Mouse (Mus musculus) left cerebral cortex, postnatal 10 days (tissue): Measurements from ENCODE around the gene Zfp202. TPM values are rescaled to one million over a fixed set of nuclear protein-coding genes. Genes with fewer than 3 reads are reported as not detected.
"Not testable (repeated sequence)": the region's sequence is repeated elsewhere in the genome, so short reads cannot be mapped to it uniquely, and the experiment has no call there.

Experiments
- DNase-seq, 2 experiments: peaks; one replicate each; pipeline ENCODE4 v3.0.0; 2021 to 2022; ENCODE audit warnings: low spot score in 2 of 2, mixed read lengths in 1 of 2; ENCODE audit errors: extremely low spot score in 1 of 2
- intact Hi-C: fragments of 180-260 bp; cut with DNase I; formaldehyde crosslinking; loops from one replicate; pipeline ENCODE4 v1.15.1; 2025
- total RNA-seq, 2 experiments: library from RNA; stranded (reverse); gene quantifications; 2 replicates each; pipeline ENCODE4 v1.2.3; 2021

Zfp202 gene
- 1 to 10 TPM; 4.0 to 4.9 TPM for total RNA-seq

DNA sequence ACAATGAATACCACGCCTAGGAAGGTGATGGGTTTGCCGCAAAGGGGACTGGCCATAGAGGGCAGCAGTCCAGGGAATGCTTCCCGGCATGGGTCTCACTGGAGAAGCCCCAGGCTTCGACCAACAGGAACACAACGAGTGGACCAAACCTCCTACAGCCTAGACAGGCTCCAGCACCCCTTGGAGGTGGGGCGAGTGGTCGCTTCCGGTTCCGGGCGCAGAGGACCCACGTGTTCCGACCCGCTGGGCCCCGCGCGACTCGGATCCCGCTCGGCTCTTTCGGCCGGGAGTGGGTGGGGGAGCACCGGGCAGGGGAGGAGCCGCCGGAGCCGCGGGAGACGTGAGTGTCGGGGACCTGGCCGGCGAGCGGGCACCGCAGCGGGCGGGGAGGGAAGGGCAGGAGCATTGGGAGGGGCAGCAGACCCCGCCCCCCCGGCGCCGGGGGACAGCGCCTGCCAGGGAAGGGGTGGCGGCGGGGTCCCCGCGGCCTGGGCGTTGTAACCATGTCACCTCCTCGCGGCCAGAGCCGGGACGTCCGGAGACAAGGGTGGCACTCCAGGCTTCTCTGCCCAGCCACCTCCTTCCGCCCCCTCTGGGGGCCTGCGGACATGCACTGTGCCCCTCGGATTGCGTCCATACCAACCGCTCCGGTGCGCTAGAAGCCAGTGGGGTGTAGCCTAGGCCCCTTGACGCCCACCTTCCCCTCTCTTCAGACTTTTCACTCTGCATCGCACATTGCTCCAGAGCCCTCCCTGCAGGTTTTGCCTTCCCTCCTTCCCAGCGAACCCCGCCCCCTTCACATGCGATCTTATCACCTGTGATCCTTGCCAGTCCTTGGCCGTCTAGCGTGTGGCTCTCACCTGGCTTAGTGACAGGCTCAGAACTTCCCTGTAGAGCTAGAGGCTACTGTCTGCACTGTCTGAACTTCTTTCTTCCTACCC lies at the start of gene Zfp202:
TSS of gene Zfp202 (plus strand) at position 219 of the 941 bp plus-strand sequence.
- intact Hi-C loops = no loop called here
- peak; percentile 84 to 95 for DNase-seq

DNA sequence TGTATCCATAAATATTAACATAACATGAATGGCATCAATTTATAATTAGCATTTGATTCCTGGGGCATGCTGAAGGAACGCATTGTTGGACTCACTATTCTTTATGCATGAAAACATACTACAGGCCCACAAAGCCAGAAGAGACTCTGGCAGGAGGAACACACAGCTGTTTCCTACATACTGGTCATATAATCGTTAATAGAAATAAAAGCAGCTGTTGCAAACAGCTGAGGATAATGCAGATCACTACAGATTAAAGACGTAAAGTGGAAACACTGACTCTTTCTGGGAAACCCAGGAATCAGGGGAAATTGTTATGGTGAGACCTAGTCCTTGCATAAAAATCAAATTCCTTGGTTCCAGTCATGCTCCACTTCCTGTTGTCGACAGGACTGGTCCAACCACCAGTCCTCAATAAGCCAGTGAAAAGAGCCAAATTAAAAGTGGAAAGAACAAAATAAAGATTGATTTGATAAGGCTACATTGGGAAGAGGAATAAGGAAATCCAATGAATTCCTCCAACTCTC lies 36.9 kb upstream of the Zfp202 start:
- no peak for DNase-seq
- intact Hi-C loops = no loop called here

DNA sequence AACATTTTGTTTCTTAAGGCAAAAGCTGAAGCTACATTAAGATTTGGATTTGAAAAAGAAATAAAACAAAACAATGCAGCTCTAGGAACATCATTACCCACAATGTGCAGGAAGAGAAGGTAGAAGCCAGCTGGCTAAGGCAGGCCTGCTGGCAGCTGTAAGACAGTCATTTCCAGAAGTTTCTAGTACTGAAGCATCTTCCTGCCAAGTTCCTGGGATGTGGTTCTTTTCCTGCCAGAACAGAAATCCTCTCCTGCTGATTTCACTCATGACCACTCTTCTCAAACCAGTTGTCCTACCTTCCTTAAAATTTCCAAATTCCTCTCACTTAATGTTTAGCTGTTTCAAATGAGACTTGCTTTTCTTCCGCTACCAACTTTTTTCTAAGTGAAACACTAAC lies 25.7 kb upstream of the Zfp202 start:
- DNase-seq = no peak
- intact Hi-C loops = no loop called here

DNA sequence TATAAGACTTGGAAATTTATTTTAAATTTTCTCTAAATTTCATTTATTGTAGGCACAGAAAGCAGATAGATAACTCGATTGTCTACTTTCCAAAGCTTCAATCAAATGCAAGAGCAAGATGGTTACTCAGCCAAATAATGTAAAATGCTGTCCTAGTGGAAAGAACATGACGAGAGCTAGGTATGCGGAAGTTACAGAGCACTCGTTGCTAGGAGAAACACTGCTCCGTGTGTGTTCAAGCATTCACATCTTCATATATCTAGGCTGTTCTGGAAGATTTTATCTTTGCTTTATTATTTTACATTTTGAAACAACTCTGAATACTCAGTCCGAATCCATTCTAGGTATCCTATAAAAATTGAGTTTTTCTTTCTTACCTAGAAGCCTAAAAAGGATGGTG lies 15.1 kb upstream of the Zfp202 start:
- intact Hi-C loops = no loop called here
- DNase-seq = no peak

DNA sequence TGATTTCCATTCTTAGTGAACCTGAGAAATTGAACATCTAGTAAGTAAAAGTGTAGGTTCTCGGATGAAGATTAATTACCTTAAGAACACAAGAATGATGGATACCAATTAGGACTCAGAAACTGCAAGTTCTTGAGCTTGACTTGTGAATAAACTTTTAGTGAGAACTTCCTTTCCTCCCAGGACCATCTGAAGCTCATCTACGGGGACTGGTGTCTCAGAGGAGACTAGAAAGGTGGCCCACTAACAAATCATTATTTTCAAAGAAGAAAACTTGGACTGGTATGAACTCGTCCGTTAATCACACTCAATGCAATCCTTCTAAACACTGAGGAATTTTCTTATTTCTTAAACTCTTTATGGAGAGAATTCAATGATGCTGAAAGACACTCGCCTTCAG lies 11.5 kb upstream of the Zfp202 start, which contains the start of gene Olfr986:
TSS of gene Olfr986 (plus strand) at position 301 of the 400 bp plus-strand sequence.
- DNase-seq = no peak
- intact Hi-C loops = no loop called here

DNA sequence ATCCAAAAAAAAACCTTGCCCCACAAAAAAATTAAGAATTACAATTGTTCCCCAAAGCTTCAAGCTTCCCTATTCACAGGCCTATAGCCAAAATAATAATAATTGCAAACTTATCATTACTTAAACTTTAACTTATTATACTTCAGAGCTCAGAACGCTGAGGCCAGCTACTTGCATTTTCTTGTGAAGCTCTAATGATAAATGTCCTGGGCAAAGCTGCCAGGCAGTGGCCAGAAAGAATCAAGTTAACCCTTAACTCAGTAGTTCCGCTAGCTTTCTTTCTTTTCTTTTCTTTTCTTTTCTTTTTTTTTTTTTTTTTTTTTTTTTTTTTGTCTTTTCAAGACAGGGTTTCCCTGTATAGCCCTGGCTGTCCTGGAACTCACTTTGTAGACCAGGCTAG lies 7.0 kb upstream of the Zfp202 start:
- DNase-seq, intact Hi-C loops: not testable (repeated sequence)

DNA sequence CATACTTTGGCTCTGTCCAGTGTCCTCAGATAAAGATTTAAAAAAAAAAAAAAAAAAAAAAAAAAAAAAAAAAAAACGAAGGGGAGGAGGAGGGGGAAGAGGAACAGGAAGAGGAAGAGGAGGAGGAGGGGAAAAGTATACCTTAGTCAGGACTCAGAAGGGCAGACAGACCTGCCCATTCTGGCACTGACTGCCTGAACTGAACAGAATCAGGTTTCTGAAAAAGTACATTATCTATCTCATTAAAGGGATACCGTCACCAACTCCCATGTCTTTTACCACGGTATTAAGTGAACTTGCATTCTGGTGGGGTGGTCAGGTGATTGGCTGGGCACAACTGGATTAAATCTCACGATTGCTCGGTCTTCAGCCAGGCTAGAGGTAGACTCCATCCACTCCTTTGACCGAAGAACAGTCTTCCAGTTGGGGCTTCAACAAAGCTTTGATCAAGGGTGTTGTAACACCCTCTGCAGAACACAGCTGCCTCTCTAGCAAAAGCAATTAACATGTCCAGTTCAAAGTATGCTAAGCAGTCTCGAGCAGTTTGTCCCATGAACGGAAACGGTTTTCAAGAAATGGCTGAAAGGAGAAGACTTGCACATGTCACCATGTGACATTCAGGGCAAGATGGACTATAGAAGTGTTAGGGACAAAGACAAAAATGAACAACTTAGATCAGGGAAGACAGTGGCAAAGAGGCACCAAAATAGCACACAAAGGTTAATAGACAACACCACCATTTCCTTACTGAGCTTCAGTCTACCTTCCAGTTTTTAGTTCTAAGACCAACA lies 835 bp upstream of the Zfp202 start:
- intact Hi-C loops = no loop called here
- no peak for DNase-seq

DNA sequence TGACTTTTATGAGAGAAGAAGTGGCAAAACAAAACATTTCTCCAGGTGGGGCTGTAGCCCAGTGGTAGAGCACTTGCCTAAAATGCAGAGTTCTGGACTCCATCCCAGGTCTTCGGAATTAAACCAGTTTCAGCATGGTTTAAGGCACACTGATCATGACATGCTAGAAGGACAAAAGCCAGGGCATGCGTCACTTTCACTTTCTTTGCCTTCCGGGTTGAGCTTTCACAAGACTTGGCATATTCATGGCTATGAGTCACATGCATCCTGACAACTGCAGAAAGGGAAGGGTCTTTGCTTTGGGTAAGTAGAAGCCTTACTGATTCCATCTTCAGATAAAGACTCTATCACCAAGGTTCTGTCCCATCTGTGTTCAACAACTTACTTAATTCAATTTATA lies 3.9 kb downstream of the Zfp202 start:
- no peak for DNase-seq
- intact Hi-C loops = no loop called here

DNA sequence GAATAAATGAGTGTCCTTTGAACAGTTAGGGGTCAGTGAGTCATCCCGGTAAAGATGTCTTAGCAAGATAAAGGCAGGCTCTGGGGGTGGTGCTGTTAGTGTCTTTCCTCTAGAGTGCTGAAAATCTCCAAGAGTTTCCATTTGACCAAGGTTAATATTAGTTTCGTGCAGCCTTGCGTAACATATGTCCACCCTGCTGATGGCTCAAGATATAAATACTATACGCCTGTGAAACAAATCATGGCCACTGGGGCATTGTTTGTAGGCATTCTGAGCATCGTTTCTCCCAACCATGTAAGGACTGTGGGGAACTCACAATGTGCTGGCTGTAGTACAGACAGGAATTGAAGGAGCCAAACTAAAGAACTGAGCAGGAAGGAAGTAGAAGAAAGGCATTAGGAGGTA lies 14.4 kb downstream of the Zfp202 start:
- no peak for DNase-seq
- intact Hi-C loops = no loop called here

DNA sequence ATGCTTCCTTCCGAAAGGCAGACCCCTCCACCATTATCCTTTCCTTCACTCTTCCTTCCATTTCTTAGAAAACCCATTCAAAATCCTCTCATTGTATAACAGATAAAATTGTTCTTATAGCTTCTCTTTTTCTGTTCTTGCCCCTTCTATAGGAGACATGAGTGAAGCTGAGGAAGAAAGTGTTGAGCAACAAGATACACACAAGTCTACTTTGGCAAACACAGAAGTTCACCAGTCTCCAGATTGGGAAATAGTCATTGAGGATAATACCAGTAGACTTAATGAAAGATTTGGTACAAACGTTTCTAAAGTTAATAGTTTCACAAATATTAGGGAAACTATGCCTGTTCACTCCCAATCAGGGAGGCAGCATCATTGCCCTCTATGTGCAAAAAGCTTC lies 18.6 kb downstream of the Zfp202 start:
- intact Hi-C loops = no loop called here
- DNase-seq = no peak

DNA sequence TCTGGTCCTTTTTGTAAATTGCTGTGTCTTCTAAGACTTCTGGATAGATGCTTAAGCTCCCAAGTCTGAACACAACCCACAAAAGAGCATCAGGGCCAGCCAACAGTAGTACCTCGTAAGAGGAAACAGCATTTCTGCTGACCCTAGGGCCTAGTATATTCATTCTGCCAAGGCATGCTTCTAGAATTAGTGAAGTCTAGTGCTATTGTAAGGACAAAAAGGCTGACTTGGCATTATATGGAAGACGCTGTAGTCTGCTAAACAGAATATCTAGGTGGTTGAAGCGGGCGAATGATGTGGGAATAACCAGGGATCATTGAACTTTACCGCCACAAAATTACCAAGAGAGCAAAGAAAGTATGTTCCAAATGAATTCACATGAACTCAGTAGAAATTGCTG lies 21.9 kb downstream of the Zfp202 start:
- DNase-seq = no peak
- intact Hi-C loops = no loop called here

DNA sequence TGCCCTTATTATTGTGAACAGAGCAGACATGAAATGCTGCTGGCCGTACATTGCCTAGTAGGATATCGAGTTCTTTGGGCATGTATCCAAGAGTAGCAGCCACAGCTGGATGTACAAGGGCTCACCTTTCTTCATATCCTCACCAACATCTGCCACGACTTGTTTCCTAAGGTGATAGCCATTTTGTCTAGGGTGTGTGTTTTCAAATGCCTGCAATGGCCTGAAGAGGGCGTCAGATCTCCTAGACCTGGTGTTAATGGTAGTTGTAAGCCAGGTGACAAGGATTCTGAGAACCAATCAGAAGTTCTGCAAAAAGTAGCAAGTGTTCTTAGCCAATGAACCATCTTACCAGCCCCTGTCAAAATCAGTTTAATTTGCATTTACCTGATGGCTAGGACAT lies 24.5 kb downstream of the Zfp202 start:
- intact Hi-C loops = no loop called here
- no peak for DNase-seq

DNA sequence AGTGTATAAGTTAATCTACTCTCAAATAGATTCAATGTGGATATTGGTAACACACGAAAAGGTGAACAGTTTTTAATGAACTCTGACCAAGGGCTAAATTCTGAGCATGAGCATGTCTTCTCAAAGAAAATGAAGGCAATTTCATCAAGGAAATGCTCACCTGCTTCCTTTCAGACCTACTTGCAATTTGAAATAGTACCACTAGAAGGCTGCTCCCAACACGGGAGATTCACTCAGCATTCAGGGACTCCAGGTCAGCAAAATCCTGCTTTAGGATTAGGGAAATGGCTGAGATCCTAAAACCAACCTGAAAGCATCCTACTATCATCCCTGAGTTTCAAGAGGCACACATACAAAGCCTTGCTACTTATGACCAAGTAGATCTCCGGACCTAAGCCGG lies 32.2 kb downstream of the Zfp202 start:
- intact Hi-C loops = no loop called here
- no peak for DNase-seq

DNA sequence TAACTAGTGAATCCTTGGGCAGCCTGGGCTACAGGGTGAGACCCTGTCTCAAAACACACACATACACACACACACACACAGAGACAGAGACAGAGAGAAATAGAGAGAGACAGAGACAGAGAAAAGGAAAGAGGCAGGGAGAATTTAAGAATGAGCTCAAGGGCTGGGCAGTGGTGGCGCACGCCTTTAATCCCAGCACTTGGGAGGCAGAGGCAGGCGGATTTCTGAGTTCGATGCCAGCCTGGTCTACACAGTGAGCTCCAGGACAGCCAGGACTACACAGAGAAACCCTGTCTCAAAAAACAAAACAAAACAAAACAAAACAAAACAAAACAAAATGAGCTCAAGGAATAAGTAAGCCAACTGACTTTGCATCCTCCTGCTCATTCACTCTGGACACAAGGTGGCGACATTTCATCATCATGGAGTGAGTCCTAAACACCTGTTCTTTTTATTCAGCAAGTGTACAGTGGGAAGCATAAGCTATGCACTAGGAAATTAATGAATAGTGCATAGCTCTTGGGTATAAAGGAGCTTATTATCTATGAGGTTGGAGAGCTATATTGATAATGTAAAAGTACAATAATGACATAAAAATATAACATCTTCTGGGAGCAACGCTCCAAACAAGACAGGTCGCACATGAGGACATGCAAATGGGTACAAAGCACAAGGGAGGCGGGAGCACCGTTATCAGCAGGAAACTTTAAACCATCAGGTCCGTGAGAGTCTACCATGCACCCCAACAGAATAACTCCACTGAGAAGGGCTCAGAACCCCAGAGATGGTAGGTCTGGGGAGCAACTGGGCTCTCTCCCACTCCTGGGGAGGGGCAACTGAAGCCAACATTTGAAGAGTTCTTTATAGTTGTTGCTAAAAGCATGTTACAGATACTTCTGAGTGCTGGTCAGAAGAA lies 36.0 kb downstream of the Zfp202 start:
- intact Hi-C loops = loop anchor here (5.0 kb wide), 2 partner anchors 44 to 104 kb away; no protein-coding TSS in a partner anchor
- peak; percentile 45 to 46 for DNase-seq

DNA sequence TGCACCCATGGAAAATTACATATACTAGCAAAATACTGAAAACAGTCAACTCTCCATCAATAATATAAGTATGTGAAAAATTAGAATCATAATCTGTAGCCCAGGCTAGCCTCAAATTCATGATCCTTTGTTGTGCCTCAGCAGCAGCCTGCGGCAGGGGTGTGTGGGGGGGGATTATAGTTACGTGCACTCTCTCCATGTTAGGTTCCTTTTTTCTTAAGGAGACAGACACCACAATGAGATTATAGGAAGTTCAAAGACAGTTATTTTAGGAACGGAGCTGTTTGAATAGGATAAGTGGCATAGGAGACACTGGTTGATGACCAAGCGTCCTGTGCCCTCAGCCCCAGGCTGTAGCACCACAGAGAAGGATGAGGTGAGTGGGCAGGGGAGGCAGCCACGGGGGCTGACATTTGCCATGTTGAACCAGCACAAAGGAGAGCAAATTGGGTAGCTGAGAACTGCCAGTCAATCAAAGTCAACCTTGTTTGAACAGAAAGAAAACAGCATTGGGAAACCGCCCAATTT lies 36.8 kb downstream of the Zfp202 start:
- DNase-seq = no peak
- intact Hi-C loops = loop anchor here (5.0 kb wide), 2 partner anchors 43 to 103 kb away; no protein-coding TSS in a partner anchor

DNA sequence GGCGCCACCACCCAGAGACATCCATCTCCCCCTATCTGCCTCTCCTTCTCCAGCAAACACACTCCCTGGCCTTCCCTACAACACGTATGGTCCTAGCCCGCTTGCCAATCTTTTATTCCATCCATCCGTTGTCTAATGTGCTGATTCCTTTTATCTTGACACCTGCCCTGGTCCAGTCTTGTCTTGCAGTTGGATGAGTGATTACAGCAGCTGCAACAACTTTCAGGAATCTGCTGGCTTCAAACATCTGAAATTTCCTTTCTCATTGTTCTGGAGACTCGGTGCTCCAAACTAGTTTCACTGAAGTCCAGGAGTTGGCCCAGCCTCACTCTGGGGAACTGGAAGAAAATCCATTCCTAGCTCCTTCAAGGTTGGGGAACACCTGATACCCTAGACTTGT lies 37.4 kb downstream of the Zfp202 start:
- intact Hi-C loops = loop anchor here (5.0 kb wide), 2 partner anchors 43 to 103 kb away; no protein-coding TSS in a partner anchor
- DNase-seq = no peak

DNA sequence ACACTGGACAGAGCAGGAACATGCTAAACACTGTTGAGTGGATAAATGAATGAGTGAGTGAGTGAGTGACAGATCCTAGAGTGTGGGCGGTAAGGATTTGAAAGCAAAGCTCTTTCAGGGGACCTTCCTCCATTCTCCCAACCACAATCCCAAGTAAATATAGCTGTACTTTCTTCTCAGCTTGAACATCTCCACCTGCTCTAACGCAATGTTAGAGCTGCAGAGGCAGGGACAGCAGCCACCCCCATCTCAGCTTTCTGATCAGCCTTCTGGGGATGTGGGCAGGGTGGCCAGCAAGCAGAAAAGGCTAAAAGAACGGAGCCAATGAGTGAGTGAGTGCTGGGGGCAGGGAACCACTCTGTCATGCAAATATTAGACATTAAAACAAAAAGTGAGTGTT lies 38.9 kb downstream of the Zfp202 start:
- DNase-seq = no peak
- intact Hi-C loops = no loop called here
